Mouse (Mus musculus): ENCODE results near the gene AU022252. TPM values are rescaled to one million over a fixed set of nuclear protein-coding genes. Genes with fewer than 3 reads are reported as not detected.

AU022252 gene
- polyA plus RNA-seq, 1 experiment from 2014 or later = 19.6 TPM

Other genes starting within 250 kb of the AU022252 start
- gene Slc2a1, start 124.0 kb downstream of the AU022252 start, polyA plus RNA-seq (2016; fragmentation: Nextera tagmentation; extraction: Ambion mirVana) = 309 TPM in 2 replicates
- gene Zfp691, start 58.5 kb downstream of the AU022252 start, polyA plus RNA-seq (2016; fragmentation: Nextera tagmentation; extraction: Ambion mirVana) = 3.6 and 3.8 TPM in 2 replicates
- gene Ermap, start 42.7 kb downstream of the AU022252 start, polyA plus RNA-seq (2016; fragmentation: Nextera tagmentation; extraction: Ambion mirVana) = 328 and 333 TPM in 2 replicates
- gene Svbp, start 37.4 kb downstream of the AU022252 start, polyA plus RNA-seq (2016; fragmentation: Nextera tagmentation; extraction: Ambion mirVana) = 114 and 121 TPM in 2 replicates
- gene Tmem269, start 14.5 kb downstream of the AU022252 start, polyA plus RNA-seq (2016; fragmentation: Nextera tagmentation; extraction: Ambion mirVana) = not detected in 2 replicates
- 9.7 and 11.4 TPM in 2 replicates for gene P3h1, start 203 bp upstream of the AU022252 start, polyA plus RNA-seq (2016; fragmentation: Nextera tagmentation; extraction: Ambion mirVana)
- gene Cldn19, start 22.7 kb upstream of the AU022252 start, polyA plus RNA-seq (2016; fragmentation: Nextera tagmentation; extraction: Ambion mirVana) = not detected in 2 replicates
- gene Ybx1, start 61.9 kb upstream of the AU022252 start, polyA plus RNA-seq (2016; fragmentation: Nextera tagmentation; extraction: Ambion mirVana) = 699 and 700 TPM in 2 replicates
- 88.1 and 93.4 TPM in 2 replicates for gene Ppih, start 87.8 kb upstream of the AU022252 start, polyA plus RNA-seq (2016; fragmentation: Nextera tagmentation; extraction: Ambion mirVana)
- gene Ccdc30, start 182.8 kb upstream of the AU022252 start, polyA plus RNA-seq (2016; fragmentation: Nextera tagmentation; extraction: Ambion mirVana) = 1.4 and 1.9 TPM in 2 replicates
- 20.2 and 20.9 TPM in 2 replicates for gene Ppcs, start 189.7 kb upstream of the AU022252 start, polyA plus RNA-seq (2016; fragmentation: Nextera tagmentation; extraction: Ambion mirVana)
- 0.16 and 0.23 TPM in 2 replicates for gene Zmynd12, start 190.1 kb upstream of the AU022252 start, polyA plus RNA-seq (2016; fragmentation: Nextera tagmentation; extraction: Ambion mirVana)